Mouse (Mus musculus) liver, embryonic 14.5 days (tissue): ENCODE data around the gene Tceal7. TPM values are rescaled to one million over a fixed set of nuclear protein-coding genes. Genes with fewer than 3 reads are reported as not detected.

Experiments used
- ATAC-seq: fragments of 200-750 bp; cut with Nextera tagmentation; 2 replicates; pipeline ENCODE4 v1.8.0; 2017; ENCODE audit warnings: moderate number of reproducible peaks, mild to moderate bottlenecking, moderate library complexity; ENCODE audit not compliant: insufficient read depth
- DNase-seq, 3 experiments: peaks; one replicate each; pipeline ENCODE4 v3.0.0-alpha.2; 2012 to 2013; ENCODE audit warnings: low read depth in 3 of 3, low spot score in 3 of 3
- H3K27ac ChIP-seq: fragments of 300-500 bp; sonication (generic); 2 replicates; pipeline ENCODE4 v1.5.1; 2014; ENCODE audit warnings: moderate library complexity, mild to moderate bottlenecking, control low read depth, inconsistent platforms
- H3K27me3 ChIP-seq: fragments of 300-500 bp; sonication (generic); 2 replicates; pipeline ENCODE4 v1.6.1; 2014; ENCODE audit warnings: mild to moderate bottlenecking, low read length, moderate library complexity; ENCODE audit not compliant: control insufficient read depth, insufficient read depth
- H3K36me3 ChIP-seq: fragments of 300-500 bp; sonication (generic); replicated peaks from 2 replicates; pipeline ENCODE4 v1.6.1; 2014; ENCODE audit warnings: low read depth; ENCODE audit not compliant: control insufficient read depth, insufficient read depth
- H3K4me1 ChIP-seq, 2 experiments: fragments of 200-500 bp in 1 of 2; fragments of 300-500 bp in 1 of 2; sonication (generic) in 1 of 2; replicated peaks; 2 replicates each; pipeline ENCODE4 v1.6.1; 2012 to 2014; ENCODE audit warnings: antibody characterized with exemption in 1 of 2, inconsistent platforms in 1 of 2, low read length in 1 of 2; ENCODE audit not compliant: control insufficient read depth in 2 of 2, insufficient read depth in 2 of 2
- H3K4me2 ChIP-seq: fragments of 300-500 bp; sonication (generic); 2 replicates; pipeline ENCODE4 v1.6.1; 2014; ENCODE audit warnings: low read depth, mild to moderate bottlenecking, control low read depth, moderate library complexity
- H3K4me3 ChIP-seq, 2 experiments: fragments of 200-500 bp in 1 of 2; fragments of 300-500 bp in 1 of 2; sonication (generic) in 1 of 2; 2 replicates each; pipeline ENCODE4 v1.5.1; 2012 to 2014; ENCODE audit warnings: low read depth in 2 of 2, low read length in 2 of 2, mild to moderate bottlenecking in 2 of 2, control low read depth in 1 of 2, inconsistent platforms in 1 of 2, moderate library complexity in 1 of 2; ENCODE audit not compliant: insufficient read depth in 1 of 2
- H3K9ac ChIP-seq: fragments of 300-500 bp; sonication (generic); replicated peaks from 2 replicates; pipeline ENCODE4 v1.6.1; 2014; ENCODE audit warnings: mild to moderate bottlenecking, control low read depth, moderate library complexity
- H3K9me3 ChIP-seq: fragments of 300-500 bp; sonication (generic); 2 replicates; pipeline ENCODE4 v1.6.1; 2016; ENCODE audit warnings: low read length, mixed read lengths; ENCODE audit not compliant: control insufficient read depth
- CTCF ChIP-seq: IDR thresholded peaks from 2 replicates; pipeline ENCODE4 v1.5.1; 2016; ENCODE audit warnings: antibody characterized with exemption, low read depth, control low read depth
- EP300 ChIP-seq: IDR thresholded peaks from 2 replicates; pipeline ENCODE4 v1.6.1; 2016; ENCODE audit warnings: antibody characterized with exemption, low read depth
- WGBS: fragments of 180-500 bp; shearing (Covaris S2); extraction: QIAGEN DNeasy Blood & Tissue Kit; methylation state at CpG from one replicate; pipeline ENCODE4 v1.1.7; 2014; ENCODE audit not compliant: insufficient replicate concordance; 5-methylcytosine and 5-hydroxymethylcytosine counted together
- polyA plus RNA-seq, 2 experiments: library from polyadenylated mRNA; depleted of rRNA in 1 of 2; stranded (reverse) in 1 of 2; unstranded in 1 of 2; fragments of >200 nt; fragmentation: Nextera tagmentation in 1 of 2; extraction: Ambion mirVana in 1 of 2; gene quantifications; 2 replicates each; pipeline versions ENCODE4 v1.2.1 to v1.2.3; 2012 to 2014

The Tceal7 gene
- polyA plus RNA-seq, 2 experiments = 0.10 to 0.12 TPM

- Histone ChIP-seq H3K36me3 (no peaks in the 10 kb centered on the region), H3K9ac (no peak overlapping the region), H3K9me3 (no peaks in the 10 kb centered on the region), H3K27me3 (no peaks in the 10 kb centered on the region), H3K4me2 (peak overlapping the region; percentile 69), H3K4me1 (no peaks in the 10 kb centered on the region; a peak in 1 of 4 replicates), H3K27ac (no peak overlapping the region), H3K4me3 (peak overlapping the region; percentile 74 to 99)
- TF ChIP-seq EP300 = no peak
- TF ChIP-seq CTCF = no peak
- ATAC-seq (no peak), DNase-seq (no peak)
- WGBS = 26% methylated on average over 10 of the region's 10 CpGs
These were observed 41.8 kb upstream of the Tceal7 start for GRCm38 (mm10) chrX:136172786-136173185.

GRCm38 (mm10) chrX:136180897-136181553 lies 33.6 kb upstream of the Tceal7 start:
- DNase-seq (no peak), ATAC-seq (no peak)
- Histone ChIP-seq H3K4me3 (no peak overlapping the region), H3K27ac (no peak overlapping the region), H3K36me3 (no peaks in the 10 kb centered on the region), H3K4me1 (no peaks in the 10 kb centered on the region), H3K9ac (no peak overlapping the region), H3K4me2 (no peak overlapping the region), H3K27me3 (no peaks in the 10 kb centered on the region), H3K9me3 (no peaks in the 10 kb centered on the region)
- no peak for TF ChIP-seq EP300
- TF ChIP-seq CTCF = no peak
- 27% methylated on average over 10 of the region's 11 CpGs for WGBS

- H3K27me3 ChIP-seq = no peaks in the 10 kb centered on the region
- ATAC-seq (no peak), DNase-seq (no peak)
- no peak for TF ChIP-seq CTCF
- no peak for TF ChIP-seq EP300
- H3K9ac ChIP-seq = no peak overlapping the region
- no peak overlapping the region for H3K4me2 ChIP-seq
- 33% methylated on average over 1 of the region's 1 CpGs for WGBS
- H3K27ac ChIP-seq = no peak overlapping the region
- H3K4me3 ChIP-seq = no peak overlapping the region
- no peaks in the 10 kb centered on the region for H3K4me1 ChIP-seq
- no peaks in the 10 kb centered on the region for H3K36me3 ChIP-seq
- H3K9me3 ChIP-seq = no peaks in the 10 kb centered on the region
These were observed 31.5 kb upstream of the Tceal7 start for GRCm38 (mm10) chrX:136183107-136183506.

- no peak overlapping the region for H3K9ac ChIP-seq
- no peaks in the 10 kb centered on the region for H3K27me3 ChIP-seq
- H3K9me3 ChIP-seq = no peaks in the 10 kb centered on the region
- no peak overlapping the region for H3K4me3 ChIP-seq
- H3K27ac ChIP-seq = no peak overlapping the region
- ATAC-seq = no peak; the same call in 1 of the 2 replicates
- no peaks in the 10 kb centered on the region for H3K36me3 ChIP-seq
- 63% methylated on average over 16 of the region's 16 CpGs for WGBS
- DNase-seq = no peak
- no peaks in the 10 kb centered on the region for H3K4me1 ChIP-seq
- TF ChIP-seq EP300 (no peak), CTCF (no peak)
- H3K4me2 ChIP-seq = no peak overlapping the region
These were observed 19.2 kb upstream of the Tceal7 start for GRCm38 (mm10) chrX:136195193-136195944.

GRCm38 (mm10) chrX:136196873-136197272 lies 17.7 kb upstream of the Tceal7 start:
- 30% methylated on average over 1 of the region's 1 CpGs for WGBS
- no peak overlapping the region for H3K27ac ChIP-seq
- H3K27me3 ChIP-seq = no peaks in the 10 kb centered on the region
- H3K4me1 ChIP-seq = no peaks in the 10 kb centered on the region
- H3K36me3 ChIP-seq = no peaks in the 10 kb centered on the region
- H3K4me2 ChIP-seq = no peak overlapping the region
- H3K4me3 ChIP-seq = no peak overlapping the region
- TF ChIP-seq EP300 (no peak), CTCF (peak; percentile 68)
- DNase-seq (peak in 1 of 3 experiments; percentile 26), ATAC-seq (no peak)
- H3K9me3 ChIP-seq = no peaks in the 10 kb centered on the region
- H3K9ac ChIP-seq = no peak overlapping the region
